Mouse (Mus musculus): ENCODE data around the gene Fdx1l.

DNA sequence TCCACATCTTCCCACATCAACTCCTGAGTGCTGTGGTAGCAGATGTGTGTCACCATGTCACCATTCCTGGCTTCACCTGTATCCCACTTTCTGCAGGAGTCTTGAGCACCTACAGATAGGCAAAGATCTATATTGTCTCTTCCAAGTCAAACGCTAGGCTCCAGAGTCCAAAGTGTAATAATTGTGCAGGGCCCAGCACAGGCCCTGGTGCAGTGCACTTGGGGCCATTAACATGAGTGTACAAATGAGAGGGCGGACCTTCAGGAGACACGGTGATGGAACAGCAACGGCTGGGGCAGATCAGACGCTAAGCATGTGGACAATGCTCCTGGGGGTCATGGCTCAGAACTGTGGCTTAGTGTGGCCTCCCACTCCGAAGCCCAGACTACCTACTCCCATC, 40.3 kb upstream of the Fdx1l start:
- TF ChIP-seq CTCF (IDR thresholded peaks at IDR 0.05; ENCODE audit: control insufficient read depth, insufficient read depth, low read length): no peak
- TF ChIP-seq POLR2A (IDR thresholded peaks at IDR 0.05; ENCODE audit: borderline replicate concordance, control insufficient read depth, low read depth, low read length): no peak
